Mouse (Mus musculus) limb, embryonic 13.5 days (tissue): ENCODE measurements at regions not wholly inside any gene's neighbourhood (a gene's known extent, or its start where the extent isn't known, plus 50 kb on each side); places are given as distances from the start of the nearest gene placed in this dataset.

Experiments used
- ATAC-seq: fragments of 200-750 bp; cut with Nextera tagmentation; 2 replicates; pipeline ENCODE4 v1.8.0; 2017; ENCODE audit warnings: low read depth, moderate number of reproducible peaks, moderate TSS enrichment; ENCODE audit not compliant: low FRiP score
- H3K27ac ChIP-seq: fragments of 300-500 bp; sonication (generic); 2 replicates; pipeline ENCODE4 v1.5.1; 2015; ENCODE audit warnings: inconsistent platforms, mild to moderate bottlenecking, moderate library complexity
- H3K27me3 ChIP-seq: fragments of 300-500 bp; sonication (generic); 2 replicates; pipeline ENCODE4 v1.6.1; 2015; ENCODE audit warnings: mild to moderate bottlenecking, inconsistent platforms
- H3K36me3 ChIP-seq: fragments of 300-500 bp; sonication (generic); 2 replicates; pipeline ENCODE4 v1.6.1; 2015; ENCODE audit warnings: inconsistent platforms, mild to moderate bottlenecking, moderate library complexity
- H3K4me1 ChIP-seq: fragments of 300-500 bp; sonication (generic); 2 replicates; pipeline ENCODE4 v1.6.1; 2015; ENCODE audit warnings: inconsistent platforms
- H3K4me2 ChIP-seq: fragments of 300-500 bp; sonication (generic); replicated peaks from 2 replicates; pipeline ENCODE4 v1.6.1; 2015; ENCODE audit warnings: inconsistent platforms, mild to moderate bottlenecking, moderate library complexity
- H3K4me3 ChIP-seq: fragments of 300-500 bp; sonication (generic); 2 replicates; pipeline ENCODE4 v1.5.1; 2015; ENCODE audit warnings: moderate library complexity, mild to moderate bottlenecking, inconsistent platforms
- H3K9ac ChIP-seq: fragments of 300-500 bp; sonication (generic); 2 replicates; pipeline ENCODE4 v1.6.1; 2015; ENCODE audit warnings: mild to moderate bottlenecking, inconsistent platforms
- H3K9me3 ChIP-seq: fragments of 300-500 bp; sonication (generic); 2 replicates; pipeline ENCODE4 v1.6.1; 2016; ENCODE audit warnings: inconsistent platforms
- WGBS: fragments of 180-500 bp; shearing (Covaris S2); methylation state at CpG from one replicate; pipeline ENCODE4 v1.1.7; 2015; 5-methylcytosine and 5-hydroxymethylcytosine counted together

GRCm38 (mm10) chr15:64533169-64533795 lies 284.2 kb upstream of the Gm21798 start:
- Histone ChIP-seq H3K4me2 (no peak overlapping the region), H3K4me3 (no peak overlapping the region), H3K27me3 (no peaks in the 10 kb centered on the region), H3K27ac (no peak overlapping the region), H3K4me1 (peaks cover 10% of the 10 kb centered on the region), H3K9ac (no peak overlapping the region), H3K36me3 (no peaks in the 10 kb centered on the region), H3K9me3 (no peaks in the 10 kb centered on the region)
- 50% methylated on average over 2 of the region's 2 CpGs for WGBS
- no peak for ATAC-seq

GRCm38 (mm10) chr15:64534166-64534565 lies 283.3 kb upstream of the Gm21798 start:
- no peak for ATAC-seq
- 37% methylated on average over 6 of the region's 6 CpGs for WGBS

GRCm38 (mm10) chr15:64535160-64535559 lies 282.3 kb upstream of the Gm21798 start:
- no peak overlapping the region for H3K4me3 ChIP-seq
- no peak overlapping the region for H3K4me2 ChIP-seq
- no peak for ATAC-seq
- no peak overlapping the region for H3K27ac ChIP-seq
- H3K4me1 ChIP-seq: peaks cover 10% of the 10 kb centered on the region
- H3K27me3 ChIP-seq: no peaks in the 10 kb centered on the region
- H3K9me3 ChIP-seq: no peaks in the 10 kb centered on the region
- H3K36me3 ChIP-seq: no peaks in the 10 kb centered on the region
- WGBS: 84% methylated on average over 2 of the region's 2 CpGs
- H3K9ac ChIP-seq: no peak overlapping the region

More at GRCm38 (mm10) chr15:64534166-64534565, 283.3 kb upstream of the Gm21798 start:
- no peak overlapping the region for H3K4me3 ChIP-seq
- no peak overlapping the region for H3K27ac ChIP-seq
- peaks cover 10% of the 10 kb centered on the region for H3K4me1 ChIP-seq
- H3K9me3 ChIP-seq: no peaks in the 10 kb centered on the region
- no peaks in the 10 kb centered on the region for H3K36me3 ChIP-seq
- no peaks in the 10 kb centered on the region for H3K27me3 ChIP-seq
- no peak overlapping the region for H3K4me2 ChIP-seq
- no peak overlapping the region for H3K9ac ChIP-seq

GRCm38 (mm10) chr15:64541395-64541794 lies 276.1 kb upstream of the Gm21798 start:
- ATAC-seq: no peak
- Histone ChIP-seq H3K36me3 (no peaks in the 10 kb centered on the region), H3K4me1 (no peaks in the 10 kb centered on the region), H3K9ac (no peak overlapping the region), H3K9me3 (no peaks in the 10 kb centered on the region), H3K27ac (no peak overlapping the region), H3K27me3 (no peaks in the 10 kb centered on the region), H3K4me3 (no peak overlapping the region), H3K4me2 (no peak overlapping the region)
- WGBS: 79% methylated on average over 3 of the region's 3 CpGs

- Histone ChIP-seq H3K27ac (no peak overlapping the region), H3K4me2 (no peak overlapping the region), H3K4me3 (no peak overlapping the region), H3K27me3 (no peaks in the 10 kb centered on the region), H3K9ac (no peak overlapping the region), H3K4me1 (no peaks in the 10 kb centered on the region), H3K9me3 (no peaks in the 10 kb centered on the region), H3K36me3 (no peaks in the 10 kb centered on the region)
- no peak for ATAC-seq
- WGBS: 83% methylated on average over 8 of the region's 8 CpGs
Measured at GRCm38 (mm10) chr15:64542250-64542901, 275.1 kb upstream of the Gm21798 start.

GRCm38 (mm10) chr15:64542908-64543307 lies 274.6 kb upstream of the Gm21798 start:
- Histone ChIP-seq H3K4me1 (no peaks in the 10 kb centered on the region), H3K36me3 (no peaks in the 10 kb centered on the region), H3K9me3 (no peaks in the 10 kb centered on the region), H3K4me2 (no peak overlapping the region), H3K27me3 (no peaks in the 10 kb centered on the region), H3K4me3 (no peak overlapping the region), H3K9ac (no peak overlapping the region), H3K27ac (no peak overlapping the region)
- WGBS: 89% methylated on average over 1 of the region's 1 CpGs
- ATAC-seq: no peak

GRCm38 (mm10) chr15:64546035-64546434 lies 271.5 kb upstream of the Gm21798 start:
- no peaks in the 10 kb centered on the region for H3K27me3 ChIP-seq
- H3K4me2 ChIP-seq: no peak overlapping the region
- ATAC-seq: no peak
- H3K9ac ChIP-seq: no peak overlapping the region
- H3K4me3 ChIP-seq: no peak overlapping the region
- H3K4me1 ChIP-seq: no peaks in the 10 kb centered on the region
- no peaks in the 10 kb centered on the region for H3K36me3 ChIP-seq
- no peaks in the 10 kb centered on the region for H3K9me3 ChIP-seq
- H3K27ac ChIP-seq: no peak overlapping the region

GRCm38 (mm10) chr15:64557540-64557939 lies 260.0 kb upstream of the Gm21798 start:
- 87% methylated on average over 2 of the region's 2 CpGs for WGBS
- no peaks in the 10 kb centered on the region for H3K9me3 ChIP-seq
- no peaks in the 10 kb centered on the region for H3K4me1 ChIP-seq
- no peak overlapping the region for H3K27ac ChIP-seq
- no peak overlapping the region for H3K4me3 ChIP-seq
- no peak overlapping the region for H3K4me2 ChIP-seq
- no peak overlapping the region for H3K9ac ChIP-seq
- ATAC-seq: no peak
- H3K27me3 ChIP-seq: no peaks in the 10 kb centered on the region
- H3K36me3 ChIP-seq: no peaks in the 10 kb centered on the region

GRCm38 (mm10) chr15:64558220-64558619 lies 259.3 kb upstream of the Gm21798 start:
- Histone ChIP-seq H3K9ac (no peak overlapping the region), H3K4me2 (no peak overlapping the region), H3K9me3 (no peaks in the 10 kb centered on the region), H3K4me1 (no peaks in the 10 kb centered on the region), H3K27me3 (no peaks in the 10 kb centered on the region), H3K27ac (no peak overlapping the region), H3K4me3 (no peak overlapping the region), H3K36me3 (no peaks in the 10 kb centered on the region)
- WGBS: 76% methylated on average over 1 of the region's 1 CpGs
- no peak for ATAC-seq

- H3K4me2 ChIP-seq: no peak overlapping the region
- H3K4me3 ChIP-seq: no peak overlapping the region
- H3K27ac ChIP-seq: no peak overlapping the region
- no peak for ATAC-seq
- no peaks in the 10 kb centered on the region for H3K9me3 ChIP-seq
- H3K27me3 ChIP-seq: no peaks in the 10 kb centered on the region
- WGBS: 81% methylated on average over 3 of the region's 3 CpGs
- no peaks in the 10 kb centered on the region for H3K36me3 ChIP-seq
- no peak overlapping the region for H3K9ac ChIP-seq
- no peaks in the 10 kb centered on the region for H3K4me1 ChIP-seq
Measured at GRCm38 (mm10) chr15:64562431-64563111, 254.9 kb upstream of the Gm21798 start.

GRCm38 (mm10) chr15:64564703-64565102 lies 252.8 kb upstream of the Gm21798 start:
- no peaks in the 10 kb centered on the region for H3K27me3 ChIP-seq
- no peak overlapping the region for H3K4me3 ChIP-seq
- H3K4me1 ChIP-seq: no peaks in the 10 kb centered on the region
- WGBS: 74% methylated on average over 3 of the region's 3 CpGs
- no peaks in the 10 kb centered on the region for H3K36me3 ChIP-seq
- ATAC-seq: no peak
- H3K9ac ChIP-seq: no peak overlapping the region
- H3K27ac ChIP-seq: no peak overlapping the region
- H3K9me3 ChIP-seq: no peaks in the 10 kb centered on the region
- no peak overlapping the region for H3K4me2 ChIP-seq

GRCm38 (mm10) chr15:64576891-64577535 lies 240.5 kb upstream of the Gm21798 start:
- Histone ChIP-seq H3K36me3 (no peaks in the 10 kb centered on the region), H3K9ac (no peak overlapping the region), H3K27ac (no peak overlapping the region), H3K4me1 (peaks cover 14% of the 10 kb centered on the region), H3K4me2 (no peak overlapping the region), H3K27me3 (no peaks in the 10 kb centered on the region), H3K4me3 (no peak overlapping the region), H3K9me3 (no peaks in the 10 kb centered on the region)
- no peak for ATAC-seq
- WGBS: 84% methylated on average over 1 of the region's 1 CpGs
